Mouse (Mus musculus): Measurements from ENCODE around the gene Olfr251.
"Not testable (repeated sequence)": the region's sequence is repeated elsewhere in the genome, so short reads cannot be mapped to it uniquely, and the experiment has no call there.

Olfr251 gene

GRCm38 (mm10) chr9:38376786-38377185 lies at the start of gene Olfr251:
Gene Olfr251, plus strand, starts transcription at chr9:38377086.
- no peak for DNase-seq (ENCODE audit: low read depth, low spot score)

- DNase-seq (ENCODE audit: low read depth, low spot score) = no peak
Measured at GRCm38 (mm10) chr9:38328760-38329159, 48.1 kb upstream of the Olfr251 start, which contains the start of gene Olfr25. Gene Olfr25, plus strand, starts transcription at chr9:38329060.

GRCm38 (mm10) chr9:38348111-38348510 lies 28.8 kb upstream of the Olfr251 start, which contains the start of gene Olfr898:
Gene Olfr898, plus strand, starts transcription at chr9:38348411.
- no peak for DNase-seq (ENCODE audit: low read depth, low spot score)

- no peak for DNase-seq (ENCODE audit: low read depth, low spot score)
Measured at GRCm38 (mm10) chr9:38366596-38366995, 10.3 kb upstream of the Olfr251 start, which contains the start of gene Olfr250. Gene Olfr250, plus strand, starts transcription at chr9:38366896.

GRCm38 (mm10) chr9:38401398-38401797 lies 24.5 kb downstream of the Olfr251 start, which contains the start of gene Olfr147:
Gene Olfr147, plus strand, starts transcription at chr9:38401698.
- no peak for DNase-seq (ENCODE audit: low read depth, low spot score)

- not testable (repeated sequence) for DNase-seq (ENCODE audit: low read depth, low spot score)
Measured at GRCm38 (mm10) chr9:38407502-38407901, 30.6 kb downstream of the Olfr251 start.

- peak; percentile 7 for DNase-seq (ENCODE audit: low read depth, low spot score)
Measured at GRCm38 (mm10) chr9:38413502-38413901, 36.6 kb downstream of the Olfr251 start.

- no peak for DNase-seq (ENCODE audit: low read depth, low spot score)
Measured at GRCm38 (mm10) chr9:38423801-38424200, 46.9 kb downstream of the Olfr251 start.

- DNase-seq (ENCODE audit: low read depth, low spot score) = no peak
Measured at GRCm38 (mm10) chr9:38427026-38427425, 50.1 kb downstream of the Olfr251 start.

GRCm38 (mm10) chr9:38429155-38429554 lies 52.3 kb downstream of the Olfr251 start, which contains the start of gene Olfr901:
Gene Olfr901, plus strand, starts transcription at chr9:38429455.
- DNase-seq (ENCODE audit: low read depth, low spot score) = no peak

Data from 3T3-L1 (cell line).